Mouse (Mus musculus) liver, embryonic 11.5 days (tissue): Measurements from ENCODE around the gene Chpf. TPM values are rescaled to one million over a fixed set of nuclear protein-coding genes. Genes with fewer than 3 reads are reported as not detected.

Source experiments
- ATAC-seq: fragments of 200-750 bp; cut with Nextera tagmentation; replicated peaks from 2 replicates; pipeline ENCODE4 v1.8.0; 2017; ENCODE audit warnings: moderate number of reproducible peaks, mild to moderate bottlenecking, moderate TSS enrichment, moderate library complexity; ENCODE audit not compliant: low FRiP score
- DNase-seq: peaks from one replicate; pipeline ENCODE4 v3.0.0-alpha.2; 2017; ENCODE audit warnings: low spot score
- H3K27ac ChIP-seq: fragments of 300-500 bp; sonication (generic); 2 replicates; pipeline ENCODE4 v1.5.1; 2014; ENCODE audit warnings: mild to moderate bottlenecking, low read depth, low read length, control low read depth
- H3K27me3 ChIP-seq: fragments of 300-500 bp; sonication (generic); replicated peaks from 2 replicates; pipeline ENCODE4 v1.6.1; 2014; ENCODE audit warnings: low read length, mixed read lengths; ENCODE audit not compliant: control insufficient read depth, insufficient read depth
- H3K36me3 ChIP-seq: fragments of 300-500 bp; sonication (generic); 2 replicates; pipeline ENCODE4 v1.6.1; 2014; ENCODE audit warnings: mild to moderate bottlenecking, low read length, moderate library complexity, mixed read lengths; ENCODE audit not compliant: control insufficient read depth, insufficient read depth
- H3K4me1 ChIP-seq: fragments of 300-500 bp; sonication (generic); replicated peaks from 2 replicates; pipeline ENCODE4 v1.6.1; 2014; ENCODE audit warnings: low read length, mixed read lengths; ENCODE audit not compliant: control insufficient read depth, insufficient read depth
- H3K4me2 ChIP-seq: fragments of 300-500 bp; sonication (generic); 2 replicates; pipeline ENCODE4 v1.6.1; 2014; ENCODE audit warnings: mild to moderate bottlenecking, control low read depth, moderate library complexity
- H3K4me3 ChIP-seq: fragments of 300-500 bp; sonication (generic); 2 replicates; pipeline ENCODE4 v1.5.1; 2014; ENCODE audit warnings: low read depth, low read length, control low read depth
- H3K9ac ChIP-seq: fragments of 300-500 bp; sonication (generic); 2 replicates; pipeline ENCODE4 v1.6.1; 2014; ENCODE audit warnings: low read depth, low read length, control low read depth
- H3K9me3 ChIP-seq: fragments of 300-500 bp; sonication (generic); 2 replicates; pipeline ENCODE4 v1.6.1; 2016; ENCODE audit warnings: low read length, inconsistent platforms, mixed read lengths; ENCODE audit not compliant: control insufficient read depth
- WGBS: fragments of 180-500 bp; shearing (Covaris S2); extraction: QIAGEN DNeasy Blood & Tissue Kit; methylation state at CpG from one replicate; pipeline ENCODE4 v1.1.7; 2014; 5-methylcytosine and 5-hydroxymethylcytosine counted together
- polyA plus RNA-seq: library from polyadenylated mRNA; unstranded; fragments of >200 nt; fragmentation: Nextera tagmentation; extraction: Ambion mirVana; gene quantifications from 2 replicates; pipeline ENCODE4 v1.2.1, GENCODE M21; 2014

Gene Chpf
- polyA plus RNA-seq, 1 experiment from 2014 or later: 17.9 TPM

GRCm38 (mm10) chr1:75503651-75503980, 24.5 kb upstream of the Chpf start:
- H3K36me3 ChIP-seq: peaks cover 6% of the 10 kb centered on the region; the same call in 1 of the 2 replicates
- WGBS: 61% methylated on average over 23 of the region's 23 CpGs
- ATAC-seq (no peak), DNase-seq (no peak)
- H3K27me3 ChIP-seq: peaks cover 46% of the 10 kb centered on the region
- H3K4me3 ChIP-seq: no peak overlapping the region
- no peaks in the 10 kb centered on the region for H3K9me3 ChIP-seq
- peak overlapping the region; percentile 68; the same call in 1 of the 2 replicates for H3K4me2 ChIP-seq
- H3K9ac ChIP-seq: no peak overlapping the region
- no peak overlapping the region for H3K27ac ChIP-seq
- peaks cover 15% of the 10 kb centered on the region for H3K4me1 ChIP-seq

DNA sequence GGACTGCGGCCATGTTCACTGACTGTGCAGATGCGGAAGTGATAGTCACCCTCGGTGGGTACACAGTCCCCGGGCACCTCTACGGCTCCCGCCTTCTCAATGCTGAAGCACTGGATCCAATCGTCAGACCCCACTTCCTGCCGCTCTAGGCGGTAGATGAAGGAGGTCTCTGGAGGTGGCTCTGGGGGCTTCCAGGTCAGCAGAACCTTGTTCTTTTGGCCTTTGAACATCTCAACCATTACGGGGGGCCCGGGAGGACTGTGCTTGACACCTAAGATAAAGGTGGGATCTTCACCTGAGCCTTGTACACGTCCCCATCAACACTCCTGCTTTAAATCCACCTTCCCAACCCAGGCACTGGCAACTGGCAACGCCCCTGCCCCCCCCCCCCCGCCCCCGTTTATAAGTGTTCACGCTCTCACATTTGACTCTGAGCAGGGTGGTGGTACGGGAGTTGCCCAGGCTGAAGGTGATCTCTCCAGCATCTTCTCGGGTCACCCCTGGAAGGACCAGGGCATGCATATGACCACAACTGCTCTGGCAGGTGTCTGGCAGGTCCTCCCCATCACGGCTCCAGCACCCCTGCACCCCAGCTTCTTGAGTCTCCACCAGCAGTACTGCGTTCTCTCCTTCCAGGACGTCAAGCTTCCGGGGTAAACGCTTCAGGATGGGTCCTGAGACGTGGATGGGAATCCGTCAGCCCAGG, 24.0 kb upstream of the Chpf start:
- WGBS: 76% methylated on average over 24 of the region's 25 CpGs
- DNase-seq (no peak), ATAC-seq (no peak)
- Histone ChIP-seq H3K36me3 (peaks cover 6% of the 10 kb centered on the region; the same call in 1 of the 2 replicates), H3K27me3 (peaks cover 44% of the 10 kb centered on the region), H3K9ac (no peak overlapping the region), H3K4me3 (no peak overlapping the region), H3K27ac (no peak overlapping the region), H3K9me3 (no peaks in the 10 kb centered on the region), H3K4me1 (peaks cover 15% of the 10 kb centered on the region), H3K4me2 (peak overlapping the region; percentile 68; the same call in 1 of the 2 replicates)

DNA sequence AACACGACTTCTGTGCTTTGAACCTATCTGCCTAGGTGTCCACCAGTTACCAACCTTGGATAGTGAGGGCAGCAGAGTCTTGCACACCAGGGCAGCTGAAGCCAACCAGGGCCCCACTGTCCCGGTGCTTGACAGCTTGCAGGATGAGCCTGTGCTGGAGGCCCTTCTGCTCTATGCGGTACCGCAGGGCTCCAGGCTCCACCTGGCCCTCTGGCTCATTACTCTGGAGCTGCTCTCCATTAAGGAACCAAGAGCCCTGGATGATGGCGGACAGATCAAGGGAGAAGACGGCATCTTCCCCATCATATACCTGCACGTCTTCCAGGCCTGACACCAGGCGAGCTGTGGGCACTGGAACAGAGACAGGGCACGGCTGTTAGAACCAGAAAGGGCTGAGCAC, 22.8 kb upstream of the Chpf start:
- Histone ChIP-seq H3K9ac (no peak overlapping the region), H3K9me3 (no peaks in the 10 kb centered on the region), H3K27ac (no peak overlapping the region), H3K4me2 (no peak overlapping the region), H3K27me3 (peaks cover 33% of the 10 kb centered on the region), H3K36me3 (peaks cover 6% of the 10 kb centered on the region; the same call in 1 of the 2 replicates), H3K4me3 (no peak overlapping the region), H3K4me1 (peaks cover 10% of the 10 kb centered on the region)
- ATAC-seq (no peak), DNase-seq (no peak)
- WGBS: 87% methylated on average over 9 of the region's 9 CpGs

DNA sequence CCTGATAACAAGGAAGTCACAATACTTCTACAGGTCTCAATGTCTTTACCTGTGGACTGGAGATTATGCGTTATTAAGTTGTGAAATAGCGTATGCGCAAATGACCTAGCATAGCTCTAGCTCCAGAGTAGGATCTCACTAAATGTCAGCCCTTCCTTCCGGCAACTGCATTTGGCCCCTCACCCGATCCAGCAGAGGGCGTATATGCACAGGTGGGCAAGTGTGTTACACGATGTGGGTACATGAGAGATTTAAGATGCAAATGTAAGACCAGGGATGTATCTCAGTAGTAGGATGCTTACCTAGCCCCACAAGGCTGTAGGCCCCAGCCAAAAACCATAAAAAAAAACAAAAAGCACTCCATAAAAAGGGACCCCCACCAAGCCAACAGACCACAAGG, 20.3 kb upstream of the Chpf start:
- Histone ChIP-seq H3K4me2 (no peak overlapping the region), H3K4me3 (no peak overlapping the region), H3K9me3 (no peaks in the 10 kb centered on the region), H3K27me3 (peaks cover 8% of the 10 kb centered on the region), H3K9ac (no peak overlapping the region), H3K27ac (no peak overlapping the region), H3K36me3 (peaks cover 10% of the 10 kb centered on the region; the same call in 1 of the 2 replicates), H3K4me1 (peaks cover 2% of the 10 kb centered on the region; the same call in 1 of the 2 replicates)
- DNase-seq (no peak), ATAC-seq (no peak)
- 78% methylated on average over 7 of the region's 7 CpGs for WGBS

DNA sequence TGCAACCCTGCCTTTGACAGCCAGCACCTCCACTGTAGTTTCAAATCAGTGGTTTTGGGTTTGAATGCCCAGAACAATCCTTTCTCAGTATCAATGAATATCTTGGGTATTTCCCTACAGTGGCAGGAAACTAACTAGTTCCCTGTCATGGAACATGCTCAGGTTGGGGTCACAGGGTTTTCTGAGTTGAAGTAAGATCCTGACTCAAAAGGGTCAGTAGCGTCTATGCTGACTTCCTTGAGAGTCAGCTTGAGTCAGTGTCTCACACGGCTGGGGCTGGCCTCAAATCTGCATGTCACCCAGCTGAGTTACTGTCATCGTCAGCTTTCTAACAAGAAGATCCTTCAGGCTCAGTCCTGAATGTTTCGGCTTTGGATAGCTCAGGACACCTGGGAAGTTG, 19.8 kb upstream of the Chpf start:
- no peak overlapping the region for H3K4me2 ChIP-seq
- ATAC-seq (no peak), DNase-seq (no peak)
- no peak overlapping the region for H3K4me3 ChIP-seq
- H3K4me1 ChIP-seq: peaks cover 2% of the 10 kb centered on the region; the same call in 1 of the 2 replicates
- peaks cover 4% of the 10 kb centered on the region for H3K27me3 ChIP-seq
- H3K9me3 ChIP-seq: no peaks in the 10 kb centered on the region
- H3K36me3 ChIP-seq: peaks cover 10% of the 10 kb centered on the region; the same call in 1 of the 2 replicates
- no peak overlapping the region for H3K9ac ChIP-seq
- 81% methylated on average over 4 of the region's 4 CpGs for WGBS
- no peak overlapping the region for H3K27ac ChIP-seq

DNA sequence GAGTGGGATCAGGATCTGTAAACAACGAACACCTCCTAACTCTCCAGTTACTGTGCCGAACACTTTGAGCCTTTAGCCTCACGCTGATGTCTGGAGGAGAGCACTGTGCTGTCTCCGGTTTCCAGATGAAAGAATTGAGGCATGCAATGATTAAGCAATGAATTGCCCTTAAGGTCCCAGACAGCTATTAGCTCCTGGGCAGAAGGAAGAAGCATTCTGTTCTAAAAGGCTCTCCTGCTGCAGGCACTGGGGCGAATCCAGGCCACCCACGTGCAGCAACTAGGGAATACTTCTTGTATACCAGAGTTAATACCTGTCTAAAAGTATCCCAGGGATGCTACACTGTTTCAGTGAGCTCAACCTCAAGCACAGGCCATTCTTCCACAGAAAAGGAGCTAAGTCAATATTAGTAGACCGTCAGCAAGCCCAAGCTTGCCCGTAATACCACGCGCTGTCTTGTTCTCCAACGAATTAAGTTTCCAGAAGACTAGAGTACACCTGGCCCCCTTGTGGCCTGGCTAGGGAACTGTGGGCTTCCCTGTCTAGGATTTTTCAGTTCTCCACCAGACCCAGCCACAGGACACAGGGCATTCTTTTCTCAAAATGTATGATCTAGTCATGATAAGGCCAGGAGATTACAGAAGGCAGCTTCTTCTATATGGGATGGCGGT, 15.9 kb upstream of the Chpf start:
- H3K4me1 ChIP-seq: no peaks in the 10 kb centered on the region
- ATAC-seq (no peak), DNase-seq (peak; percentile 50)

GRCm38 (mm10) chr1:75492579-75493170, 13.6 kb upstream of the Chpf start:
- Histone ChIP-seq H3K36me3 (peaks cover 16% of the 10 kb centered on the region), H3K9me3 (no peaks in the 10 kb centered on the region), H3K9ac (no peak overlapping the region), H3K4me2 (no peak overlapping the region), H3K27me3 (peaks cover 39% of the 10 kb centered on the region), H3K4me3 (no peak overlapping the region), H3K4me1 (no peaks in the 10 kb centered on the region), H3K27ac (no peak overlapping the region)
- 46% methylated on average over 24 of the region's 24 CpGs for WGBS
- DNase-seq (no peak), ATAC-seq (no peak)

More for the DNA sequence above, 15.9 kb upstream of the Chpf start:
- Histone ChIP-seq H3K4me3 (no peak overlapping the region), H3K9ac (no peak overlapping the region), H3K27ac (no peak overlapping the region), H3K27me3 (peaks cover 18% of the 10 kb centered on the region), H3K4me2 (no peak overlapping the region), H3K36me3 (peaks cover 13% of the 10 kb centered on the region), H3K9me3 (no peaks in the 10 kb centered on the region)
- WGBS: 66% methylated on average over 12 of the region's 12 CpGs

- H3K4me1 ChIP-seq: no peaks in the 10 kb centered on the region; the same call in 1 of the 2 replicates
- H3K36me3 ChIP-seq: peaks cover 13% of the 10 kb centered on the region
- no peak overlapping the region for H3K27ac ChIP-seq
- H3K27me3 ChIP-seq: peaks cover 56% of the 10 kb centered on the region
- H3K9me3 ChIP-seq: no peaks in the 10 kb centered on the region
- H3K4me2 ChIP-seq: no peak overlapping the region
- no peak for ATAC-seq
- no peak overlapping the region for H3K4me3 ChIP-seq
- no peak overlapping the region for H3K9ac ChIP-seq
- 76% methylated on average over 34 of the region's 34 CpGs for WGBS
- DNase-seq: no peak
These were observed 11.9 kb upstream of the Chpf start for GRCm38 (mm10) chr1:75490785-75491551.
